Mouse (Mus musculus): Measurements from ENCODE around the gene Ppp2r5e.

GRCm38 (mm10) chr12:75520395-75520794 is 75.7 kb downstream of the Ppp2r5e start:
- TF ChIP-seq EP300 (IDR thresholded peaks at IDR 0.05; ENCODE audit: insufficient read depth, low read depth, low read length) (no peak), POLR2A (IDR thresholded peaks at IDR 0.05; ENCODE audit: insufficient read depth, low read depth, low read length) (no peak)
